Mouse (Mus musculus): ENCODE measurements at regions not wholly inside any gene's neighbourhood (a gene's known extent, or its start where the extent isn't known, plus 50 kb on each side); places are given as distances from the start of the nearest gene placed in this dataset.

DNA sequence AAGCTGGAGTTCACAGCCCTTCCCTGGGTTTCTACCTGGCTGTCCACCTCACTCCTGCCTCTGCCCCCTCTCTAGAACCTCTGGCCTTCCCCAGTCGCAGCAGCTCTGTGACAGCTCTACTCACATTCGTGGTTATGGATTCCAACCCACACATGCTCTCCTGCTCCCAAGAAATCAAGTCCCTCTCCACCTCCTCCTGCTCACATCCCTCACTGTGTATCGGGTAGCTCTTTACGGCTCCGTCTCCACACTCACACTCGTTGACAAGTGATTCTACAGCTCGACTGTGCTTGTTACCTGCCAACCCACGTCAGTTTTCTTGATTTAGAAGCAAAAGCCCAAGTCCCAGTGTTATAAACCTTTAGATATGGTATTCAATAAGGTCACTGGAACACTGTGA, 90.1 kb upstream of the Dapk1 start:
- H3K79me2 ChIP-seq (ENCODE audit: control insufficient read depth, insufficient read depth, low read length), result no peaks in the 10 kb centered on the region
- H3K36me3 ChIP-seq (ENCODE audit: control insufficient read depth, insufficient read depth, low read length), result no peaks in the 10 kb centered on the region
- H3K27me3 ChIP-seq (ENCODE audit: control insufficient read depth, insufficient read depth, low read length), result no peaks in the 10 kb centered on the region
- TF ChIP-seq POLR2A (IDR thresholded peaks at IDR 0.05; ENCODE audit: extremely low read depth, insufficient read depth, low read length) (no peak), CTCF (IDR thresholded peaks at IDR 0.05; ENCODE audit: low read depth, low read length) (no peak)
- H3K27ac ChIP-seq (replicated peaks; ENCODE audit: insufficient read depth, low read depth, low read length), result no peak overlapping the region
- peaks cover 11% of the 10 kb centered on the region for H3K4me1 ChIP-seq (ENCODE audit: control insufficient read depth, insufficient read depth, low read length)
- 86% methylated on average over 8 of the region's 8 CpGs for WGBS
- DNase-seq (ENCODE audit: extremely low read depth, low read depth, low spot score), result no peak
- no peak overlapping the region for H3K4me3 ChIP-seq (ENCODE audit: insufficient read depth, low read depth, low read length)
- H3K9ac ChIP-seq (ENCODE audit: low read depth, low read length), result no peak overlapping the region

DNA sequence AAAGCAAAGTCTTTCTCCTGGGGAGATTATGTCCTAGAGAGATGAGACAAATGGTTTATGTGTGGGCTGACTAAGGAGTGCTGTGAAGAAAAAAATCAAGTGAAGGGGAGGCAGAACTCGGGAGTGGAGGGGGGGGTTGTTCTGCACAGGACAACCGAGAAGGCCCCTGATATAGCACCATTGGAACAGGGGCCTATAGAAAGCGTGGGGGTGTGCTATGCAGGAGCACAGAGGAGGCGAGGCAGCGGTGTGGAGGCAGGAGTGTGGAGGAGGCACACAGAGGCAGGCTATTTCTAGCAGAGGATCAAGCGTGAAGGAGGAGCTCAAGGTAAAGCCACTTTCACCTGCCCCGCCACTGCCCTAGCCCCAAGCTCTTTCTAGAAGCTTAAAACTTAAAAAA, 88.0 kb upstream of the Dapk1 start:
- 87% methylated on average over 7 of the region's 7 CpGs for WGBS
- peaks cover 2% of the 10 kb centered on the region for H3K4me1 ChIP-seq (ENCODE audit: control insufficient read depth, insufficient read depth, low read length)
- H3K27ac ChIP-seq (replicated peaks; ENCODE audit: insufficient read depth, low read depth, low read length), result no peak overlapping the region
- H3K4me3 ChIP-seq (ENCODE audit: insufficient read depth, low read depth, low read length), result no peak overlapping the region
- DNase-seq (ENCODE audit: extremely low read depth, low read depth, low spot score), result no peak
- no peak for TF ChIP-seq CTCF (IDR thresholded peaks at IDR 0.05; ENCODE audit: low read depth, low read length)
- TF ChIP-seq POLR2A (IDR thresholded peaks at IDR 0.05; ENCODE audit: extremely low read depth, insufficient read depth, low read length), result no peak
- no peaks in the 10 kb centered on the region for H3K79me2 ChIP-seq (ENCODE audit: control insufficient read depth, insufficient read depth, low read length)
- no peaks in the 10 kb centered on the region for H3K27me3 ChIP-seq (ENCODE audit: control insufficient read depth, insufficient read depth, low read length)
- no peaks in the 10 kb centered on the region for H3K36me3 ChIP-seq (ENCODE audit: control insufficient read depth, insufficient read depth, low read length)
- no peak overlapping the region for H3K9ac ChIP-seq (ENCODE audit: low read depth, low read length)

DNA sequence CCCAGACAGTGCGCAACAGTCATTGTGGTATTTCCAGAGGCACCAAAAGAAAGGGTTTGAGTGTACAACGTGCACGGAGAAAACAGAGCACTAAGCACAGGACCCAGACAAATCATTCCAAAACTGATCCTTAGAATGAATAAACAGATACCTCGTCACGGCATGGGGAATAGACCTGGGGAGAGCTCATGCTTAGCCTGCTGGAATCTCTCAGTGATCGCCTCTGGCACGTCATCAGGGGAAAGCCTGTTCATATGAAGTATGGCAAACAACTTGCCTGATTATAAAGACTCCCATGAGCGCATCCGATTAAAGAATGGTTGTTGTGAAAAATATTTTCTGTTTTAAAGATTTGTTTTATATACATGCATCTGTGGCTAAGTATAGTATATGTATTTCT, 86.9 kb upstream of the Dapk1 start:
- Histone ChIP-seq H3K4me3 (ENCODE audit: insufficient read depth, low read depth, low read length) (no peak overlapping the region), H3K4me1 (ENCODE audit: control insufficient read depth, insufficient read depth, low read length) (no peaks in the 10 kb centered on the region), H3K36me3 (ENCODE audit: control insufficient read depth, insufficient read depth, low read length) (no peaks in the 10 kb centered on the region), H3K9ac (ENCODE audit: low read depth, low read length) (no peak overlapping the region), H3K27ac (replicated peaks; ENCODE audit: insufficient read depth, low read depth, low read length) (no peak overlapping the region), H3K79me2 (ENCODE audit: control insufficient read depth, insufficient read depth, low read length) (no peaks in the 10 kb centered on the region), H3K27me3 (ENCODE audit: control insufficient read depth, insufficient read depth, low read length) (no peaks in the 10 kb centered on the region)
- TF ChIP-seq POLR2A (IDR thresholded peaks at IDR 0.05; ENCODE audit: extremely low read depth, insufficient read depth, low read length) (no peak), CTCF (IDR thresholded peaks at IDR 0.05; ENCODE audit: low read depth, low read length) (no peak)
- 95% methylated on average over 9 of the region's 9 CpGs for WGBS
- no peak for DNase-seq (ENCODE audit: extremely low read depth, low read depth, low spot score)

DNA sequence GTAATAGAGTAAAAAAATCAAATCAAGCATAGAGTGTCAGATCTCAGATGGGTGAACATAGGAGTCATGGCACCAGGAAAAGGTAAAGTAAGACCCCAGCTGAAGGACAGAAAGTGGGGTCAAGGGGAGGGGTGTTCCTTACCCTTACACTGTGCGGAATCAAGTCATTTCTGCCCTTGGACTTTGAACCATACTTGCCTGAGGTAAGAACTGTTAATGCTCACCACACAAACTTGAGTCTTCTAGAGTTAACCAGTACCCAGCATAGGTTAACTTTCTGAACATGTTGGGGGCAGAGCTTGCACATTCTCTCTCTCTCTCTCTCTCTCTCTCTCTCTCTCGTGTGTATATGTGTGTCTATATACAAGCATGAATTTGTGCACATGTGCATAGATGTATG, 83.7 kb upstream of the Dapk1 start:
- 86% methylated on average over 2 of the region's 2 CpGs for WGBS
- Histone ChIP-seq H3K36me3 (ENCODE audit: control insufficient read depth, insufficient read depth, low read length) (no peaks in the 10 kb centered on the region), H3K4me1 (ENCODE audit: control insufficient read depth, insufficient read depth, low read length) (no peaks in the 10 kb centered on the region), H3K79me2 (ENCODE audit: control insufficient read depth, insufficient read depth, low read length) (no peaks in the 10 kb centered on the region), H3K27me3 (ENCODE audit: control insufficient read depth, insufficient read depth, low read length) (no peaks in the 10 kb centered on the region), H3K9ac (ENCODE audit: low read depth, low read length) (no peak overlapping the region), H3K4me3 (ENCODE audit: insufficient read depth, low read depth, low read length) (no peak overlapping the region), H3K27ac (replicated peaks; ENCODE audit: insufficient read depth, low read depth, low read length) (no peak overlapping the region)
- TF ChIP-seq POLR2A (IDR thresholded peaks at IDR 0.05; ENCODE audit: extremely low read depth, insufficient read depth, low read length) (no peak), CTCF (IDR thresholded peaks at IDR 0.05; ENCODE audit: low read depth, low read length) (no peak)
- no peak for DNase-seq (ENCODE audit: extremely low read depth, low read depth, low spot score)

DNA sequence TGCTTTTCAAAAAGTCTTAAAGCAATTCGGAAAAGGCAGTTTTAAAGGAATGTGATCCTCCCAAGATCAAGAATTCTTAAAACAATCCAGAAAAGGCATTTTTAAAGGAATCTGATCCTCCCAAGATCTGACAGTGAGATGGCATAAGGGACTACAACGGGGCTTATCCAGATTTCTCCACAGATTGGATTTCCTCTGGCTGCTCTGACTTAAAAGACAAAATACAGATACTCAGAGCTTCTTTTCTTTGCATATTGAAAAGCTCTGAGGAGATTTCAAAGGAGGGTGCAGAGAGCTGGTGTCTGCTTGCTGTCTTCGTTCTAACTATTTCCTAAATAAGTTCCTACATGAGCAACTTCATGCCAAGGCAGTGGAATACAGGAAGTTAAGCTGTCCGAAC, 82.0 kb upstream of the Dapk1 start:
- H3K27me3 ChIP-seq (ENCODE audit: control insufficient read depth, insufficient read depth, low read length), result no peaks in the 10 kb centered on the region
- WGBS, result 73% methylated on average over 4 of the region's 4 CpGs
- H3K9ac ChIP-seq (ENCODE audit: low read depth, low read length), result no peak overlapping the region
- no peak overlapping the region for H3K4me3 ChIP-seq (ENCODE audit: insufficient read depth, low read depth, low read length)
- no peaks in the 10 kb centered on the region for H3K79me2 ChIP-seq (ENCODE audit: control insufficient read depth, insufficient read depth, low read length)
- H3K27ac ChIP-seq (replicated peaks; ENCODE audit: insufficient read depth, low read depth, low read length), result no peak overlapping the region
- no peak for DNase-seq (ENCODE audit: extremely low read depth, low read depth, low spot score)
- H3K36me3 ChIP-seq (ENCODE audit: control insufficient read depth, insufficient read depth, low read length), result no peaks in the 10 kb centered on the region
- TF ChIP-seq CTCF (IDR thresholded peaks at IDR 0.05; ENCODE audit: low read depth, low read length) (no peak), POLR2A (IDR thresholded peaks at IDR 0.05; ENCODE audit: extremely low read depth, insufficient read depth, low read length) (no peak)
- no peaks in the 10 kb centered on the region for H3K4me1 ChIP-seq (ENCODE audit: control insufficient read depth, insufficient read depth, low read length)

DNA sequence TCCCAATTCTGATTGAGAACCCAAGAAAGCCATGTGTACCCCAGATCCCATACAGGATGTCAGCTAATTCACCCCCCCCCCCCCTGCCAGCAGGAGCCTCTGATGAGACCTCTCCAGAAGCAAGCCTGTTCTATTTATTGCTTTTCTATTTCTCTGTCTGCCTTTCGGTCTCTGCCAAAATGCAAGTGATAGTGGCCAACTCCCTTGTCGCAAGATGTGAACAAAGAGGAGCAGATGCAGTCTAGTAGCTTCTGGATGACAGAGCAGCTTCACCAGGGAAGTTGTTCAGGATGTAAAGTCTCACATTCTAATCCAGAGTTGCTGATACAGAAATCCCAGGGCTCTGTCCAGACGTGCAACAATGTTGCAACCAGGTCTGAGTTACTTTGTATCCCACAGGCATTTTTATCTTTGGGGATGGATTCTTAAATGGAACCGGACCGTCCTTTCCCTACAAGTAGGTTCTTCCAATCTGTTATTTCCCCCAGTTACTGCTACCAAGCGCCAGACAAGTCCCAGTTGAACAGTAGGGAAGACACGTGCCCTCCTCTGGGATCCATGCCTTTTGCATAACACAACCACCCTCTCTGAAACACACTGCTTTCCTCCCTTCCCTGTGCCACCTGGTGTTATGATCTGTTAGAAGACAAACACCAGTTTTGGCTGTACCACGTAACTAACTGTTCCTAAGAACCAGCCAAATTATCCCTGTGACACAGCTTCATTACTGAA, 78.9 kb upstream of the Dapk1 start:
- Histone ChIP-seq H3K27ac (replicated peaks; ENCODE audit: insufficient read depth, low read depth, low read length) (no peak overlapping the region), H3K79me2 (ENCODE audit: control insufficient read depth, insufficient read depth, low read length) (no peaks in the 10 kb centered on the region), H3K36me3 (ENCODE audit: control insufficient read depth, insufficient read depth, low read length) (no peaks in the 10 kb centered on the region), H3K4me1 (ENCODE audit: control insufficient read depth, insufficient read depth, low read length) (no peaks in the 10 kb centered on the region), H3K9ac (ENCODE audit: low read depth, low read length) (no peak overlapping the region), H3K27me3 (ENCODE audit: control insufficient read depth, insufficient read depth, low read length) (no peaks in the 10 kb centered on the region), H3K4me3 (ENCODE audit: insufficient read depth, low read depth, low read length) (no peak overlapping the region)
- DNase-seq (ENCODE audit: extremely low read depth, low read depth, low spot score), result no peak
- TF ChIP-seq CTCF (IDR thresholded peaks at IDR 0.05; ENCODE audit: low read depth, low read length) (no peak), POLR2A (IDR thresholded peaks at IDR 0.05; ENCODE audit: extremely low read depth, insufficient read depth, low read length) (no peak)
- 79% methylated on average over 8 of the region's 8 CpGs for WGBS

Data from liver, adult 2 months (tissue).